Mouse (Mus musculus) G1E-ER4 (cell line): ENCODE measurements around the gene Ascc1. TPM values are rescaled to one million over a fixed set of nuclear protein-coding genes. Genes with fewer than 3 reads are reported as not detected.
A peak's percentile ranks its signal among the peaks of the same experiment; 100 is the strongest.

ENCODE experiments used
- GATA1 ChIP-seq: IDR thresholded peaks from one replicate; pipeline ENCODE4 v1.8.0; 2012; ENCODE audit warnings: low read length, inconsistent platforms
- polyA plus RNA-seq: library from polyadenylated mRNA; stranded (reverse); fragments of >175 nt; gene quantifications from 2 replicates; pipeline ENCODE4 v1.2.3, GENCODE M21; 2012

Gene Ascc1
- polyA plus RNA-seq = 30.6 and 31.6 TPM in 2 replicates

- no peak for TF ChIP-seq GATA1
Observed at GRCm38 (mm10) chr10:60002673-60003212, at the start of gene Ascc1, which contains the start of gene Anapc16. Gene Ascc1, plus strand, starts transcription at chr10:60002805. Gene Anapc16, minus strand, starts transcription at chr10:60003135.

GRCm38 (mm10) chr10:59953564-59954039 lies 49.0 kb upstream of the Ascc1 start:
- no peak for TF ChIP-seq GATA1

- TF ChIP-seq GATA1 = no peak
Observed at GRCm38 (mm10) chr10:59956681-59957080, 45.9 kb upstream of the Ascc1 start.

GRCm38 (mm10) chr10:59957171-59958149 lies 45.1 kb upstream of the Ascc1 start:
- TF ChIP-seq GATA1 = no peak

- TF ChIP-seq GATA1 = no peak
Observed at GRCm38 (mm10) chr10:59958458-59958857, 44.1 kb upstream of the Ascc1 start.

- TF ChIP-seq GATA1 = no peak
Observed at GRCm38 (mm10) chr10:59959517-59959916, 43.1 kb upstream of the Ascc1 start.

GRCm38 (mm10) chr10:59963609-59964008 lies 39.0 kb upstream of the Ascc1 start:
- TF ChIP-seq GATA1 = no peak

- TF ChIP-seq GATA1 = no peak
Observed at GRCm38 (mm10) chr10:59964504-59965361, 37.9 kb upstream of the Ascc1 start.

- no peak for TF ChIP-seq GATA1
Observed at GRCm38 (mm10) chr10:59965362-59965695, 37.3 kb upstream of the Ascc1 start.

GRCm38 (mm10) chr10:59965788-59966187 lies 36.8 kb upstream of the Ascc1 start:
- no peak for TF ChIP-seq GATA1

- no peak for TF ChIP-seq GATA1
Observed at GRCm38 (mm10) chr10:59966743-59967142, 35.9 kb upstream of the Ascc1 start.

- TF ChIP-seq GATA1 = no peak
Observed at GRCm38 (mm10) chr10:59967309-59967942, 35.2 kb upstream of the Ascc1 start.

GRCm38 (mm10) chr10:59969821-59970449 lies 32.7 kb upstream of the Ascc1 start:
- TF ChIP-seq GATA1 = peak; percentile 57

- no peak for TF ChIP-seq GATA1
Observed at GRCm38 (mm10) chr10:59970450-59971062, 32.0 kb upstream of the Ascc1 start.
